Mouse (Mus musculus): Measurements from ENCODE around the gene Ambra1.

The Ambra1 gene

DNA sequence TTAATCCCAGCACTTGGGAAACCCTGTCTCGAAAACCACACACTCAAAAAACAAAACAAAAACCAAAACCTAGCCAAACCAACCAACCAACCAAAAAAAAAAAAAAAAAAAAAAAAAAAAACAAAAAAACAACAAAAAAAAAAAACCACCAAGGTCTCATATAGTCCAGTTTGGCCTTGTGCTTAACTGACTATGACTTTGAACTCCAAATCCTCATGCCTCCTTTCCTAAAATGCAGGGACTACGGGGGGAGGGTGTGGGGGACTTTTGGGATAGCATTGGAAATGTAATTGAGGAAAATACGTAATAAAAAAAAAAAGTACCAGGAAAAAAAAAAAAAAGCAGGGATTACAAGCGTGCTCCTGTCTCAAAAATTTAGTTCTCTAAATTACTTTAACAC is 363 bp upstream of the Ambra1 start:
- in situ Hi-C loops (cut with MboI, MseI), result no loop called here

GRCm38 (mm10) chr2:91735221-91735620 is 5.3 kb downstream of the Ambra1 start:
- in situ Hi-C loops (cut with MboI, MseI), result no loop called here

GRCm38 (mm10) chr2:91739586-91739985 is 9.7 kb downstream of the Ambra1 start:
- in situ Hi-C loops (cut with MboI, MseI), result no loop called here

- in situ Hi-C loops (cut with MboI, MseI), result no loop called here
Measured at GRCm38 (mm10) chr2:91744686-91745085, 14.8 kb downstream of the Ambra1 start.

DNA sequence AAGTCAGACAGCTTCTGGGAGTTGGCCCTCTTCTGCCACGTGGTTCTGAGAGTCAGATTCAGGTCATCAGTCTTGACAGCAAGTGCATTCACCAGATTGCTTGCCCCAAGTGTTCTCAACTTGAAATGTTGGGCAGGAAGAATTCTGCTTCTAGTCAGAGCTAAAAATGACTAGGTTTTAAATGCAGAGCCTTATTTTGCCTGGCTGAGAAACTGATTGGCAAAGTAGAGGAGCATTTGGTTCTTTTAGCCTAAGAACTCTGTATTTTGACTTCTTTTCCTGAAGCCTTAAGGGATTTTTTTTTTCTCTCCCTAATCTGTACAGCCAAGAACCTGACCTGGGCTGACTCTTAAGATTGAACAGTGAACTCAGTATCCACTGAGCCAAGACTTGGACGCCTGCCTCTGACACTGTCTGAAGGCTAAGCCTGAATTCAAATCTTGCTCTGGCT is 19.9 kb downstream of the Ambra1 start:
- in situ Hi-C loops (cut with MboI, MseI), result no loop called here

DNA sequence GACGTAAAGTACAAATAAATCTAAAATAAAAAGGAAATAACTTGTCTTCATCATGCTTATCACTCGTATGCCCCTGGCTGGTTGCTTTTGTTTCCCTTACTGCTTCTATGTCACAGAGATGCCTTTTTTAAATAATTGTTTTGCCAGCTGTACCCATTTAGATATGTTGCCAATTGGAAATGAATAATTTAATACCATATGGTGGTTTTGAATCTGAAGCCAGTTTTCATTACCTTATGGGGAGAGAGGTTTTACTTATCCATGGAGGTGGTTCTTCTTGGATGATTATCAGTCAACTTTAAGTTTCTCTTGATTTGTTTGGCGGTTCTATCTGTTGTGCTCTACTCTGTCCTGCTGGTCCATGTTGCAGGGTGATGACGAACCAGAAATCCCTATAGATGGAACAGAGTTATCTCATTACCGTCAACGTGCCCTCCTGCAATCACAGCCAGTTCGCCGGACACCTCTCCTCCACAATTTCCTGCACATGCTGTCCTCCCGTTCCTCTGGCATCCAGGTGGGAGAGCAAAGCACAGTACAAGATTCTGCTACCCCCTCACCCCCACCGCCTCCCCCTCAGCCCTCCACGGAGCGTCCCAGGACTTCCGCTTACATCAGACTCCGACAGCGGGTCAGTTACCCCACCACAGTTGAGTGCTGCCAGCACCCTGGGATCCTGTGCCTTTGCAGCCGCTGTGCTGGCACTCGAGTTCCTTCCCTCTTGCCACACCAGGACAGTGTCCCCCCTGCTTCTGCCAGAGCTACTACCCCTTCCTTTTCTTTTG is 42.2 kb downstream of the Ambra1 start:
- in situ Hi-C loops (cut with MboI, MseI), result loop anchor here in 1 of 2 experiments (5.0 kb wide), 1 partner anchor 135 kb away; no protein-coding TSS in a partner anchor

DNA sequence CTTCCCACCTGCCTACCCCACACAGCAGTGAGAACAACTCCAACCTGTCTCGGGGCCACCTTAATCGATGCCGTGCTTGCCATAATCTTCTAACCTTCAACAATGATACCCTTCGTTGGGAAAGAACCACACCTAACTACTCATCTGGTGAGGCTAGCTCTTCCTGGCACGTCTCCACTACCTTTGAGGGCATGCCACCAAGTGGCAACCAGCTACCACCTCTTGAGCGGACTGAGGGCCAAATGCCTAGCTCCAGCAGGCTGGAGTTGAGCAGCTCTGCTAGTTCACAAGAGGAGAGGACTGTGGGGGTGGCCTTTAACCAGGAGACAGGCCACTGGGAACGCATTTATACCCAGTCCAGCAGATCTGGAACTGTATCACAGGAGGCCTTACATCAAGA is 43.4 kb downstream of the Ambra1 start:
- in situ Hi-C loops (cut with MboI, MseI), result loop anchor here in 1 of 2 experiments (5.0 kb wide), 1 partner anchor 134 kb away; no protein-coding TSS in a partner anchor

- in situ Hi-C loops (cut with MboI, MseI), result loop anchor here in 1 of 2 experiments (5.0 kb wide), 1 partner anchor 118 kb away; no protein-coding TSS in a partner anchor
Measured at GRCm38 (mm10) chr2:91779166-91779565, 49.2 kb downstream of the Ambra1 start.

DNA sequence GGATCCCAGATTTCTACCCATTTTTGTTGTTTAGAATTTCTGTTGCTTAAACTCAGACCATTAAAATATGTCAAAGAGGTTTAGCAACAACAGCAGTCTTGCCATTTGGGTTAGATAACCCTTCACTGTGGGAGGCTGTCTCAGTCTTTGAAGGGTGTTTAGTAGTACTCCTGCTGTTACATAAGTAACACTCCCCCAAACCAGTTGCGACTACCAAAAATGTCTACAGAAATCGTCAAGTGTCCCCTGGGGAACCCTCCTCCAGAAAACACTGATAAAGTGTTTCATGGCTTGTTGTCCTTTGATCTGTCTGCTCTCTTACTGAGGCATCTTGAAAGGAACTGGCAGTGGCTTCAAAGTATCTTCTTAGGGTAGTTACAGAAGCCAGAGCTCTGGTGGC is 61.7 kb downstream of the Ambra1 start:
- in situ Hi-C loops (cut with MboI, MseI), result no loop called here

GRCm38 (mm10) chr2:91792346-91792745 is 62.4 kb downstream of the Ambra1 start:
- in situ Hi-C loops (cut with MboI, MseI), result no loop called here

DNA sequence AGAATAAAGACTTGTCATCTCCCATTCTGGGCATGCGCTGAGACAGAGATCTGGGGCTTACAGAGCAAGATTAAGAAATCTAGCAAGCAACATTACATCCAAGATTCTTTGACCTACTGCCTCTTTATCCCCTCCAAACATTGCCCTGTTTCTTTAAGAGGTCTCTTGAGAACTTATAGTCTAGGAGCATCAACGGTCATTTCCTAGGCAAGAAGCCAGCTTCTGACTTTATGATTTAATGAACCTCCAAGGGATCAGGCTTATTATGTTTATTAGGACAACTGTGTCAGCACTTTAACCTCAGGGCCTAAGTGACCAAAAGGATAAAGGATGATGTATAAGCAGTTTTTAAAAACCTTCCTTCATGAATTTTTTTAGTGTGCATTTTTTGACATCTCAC is 64.5 kb downstream of the Ambra1 start:
- in situ Hi-C loops (cut with MboI, MseI), result no loop called here

- in situ Hi-C loops (cut with MboI, MseI), result no loop called here
Measured at GRCm38 (mm10) chr2:91795091-91795490, 65.2 kb downstream of the Ambra1 start.

GRCm38 (mm10) chr2:91811433-91811832 is 81.5 kb downstream of the Ambra1 start:
- in situ Hi-C loops (cut with MboI, MseI), result no loop called here

DNA sequence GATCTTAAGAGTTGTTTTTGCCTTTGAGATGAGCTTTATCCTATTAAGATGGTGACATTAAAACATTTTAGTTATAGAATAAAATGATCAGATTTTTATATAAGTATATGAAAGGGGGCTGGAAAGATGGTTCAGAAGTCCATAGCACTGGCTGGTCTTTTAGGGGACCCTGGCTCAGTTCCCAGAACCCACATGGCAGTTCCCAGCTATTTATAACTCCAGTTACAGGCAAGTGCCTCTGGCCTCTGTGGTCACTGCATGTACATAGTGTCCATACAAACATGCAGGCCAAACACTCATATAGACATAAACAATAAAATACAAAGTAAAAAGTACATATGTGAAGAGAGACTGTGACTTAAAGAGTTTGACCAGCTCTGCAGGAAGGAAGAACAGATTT is 86.8 kb downstream of the Ambra1 start:
- in situ Hi-C loops (cut with MboI, MseI), result no loop called here

GRCm38 (mm10) chr2:91832227-91832626 is 102.3 kb downstream of the Ambra1 start:
- in situ Hi-C loops (cut with MboI, MseI), result no loop called here

GRCm38 (mm10) chr2:91834272-91834671 is 104.3 kb downstream of the Ambra1 start:
- in situ Hi-C loops (cut with MboI, MseI), result no loop called here

DNA sequence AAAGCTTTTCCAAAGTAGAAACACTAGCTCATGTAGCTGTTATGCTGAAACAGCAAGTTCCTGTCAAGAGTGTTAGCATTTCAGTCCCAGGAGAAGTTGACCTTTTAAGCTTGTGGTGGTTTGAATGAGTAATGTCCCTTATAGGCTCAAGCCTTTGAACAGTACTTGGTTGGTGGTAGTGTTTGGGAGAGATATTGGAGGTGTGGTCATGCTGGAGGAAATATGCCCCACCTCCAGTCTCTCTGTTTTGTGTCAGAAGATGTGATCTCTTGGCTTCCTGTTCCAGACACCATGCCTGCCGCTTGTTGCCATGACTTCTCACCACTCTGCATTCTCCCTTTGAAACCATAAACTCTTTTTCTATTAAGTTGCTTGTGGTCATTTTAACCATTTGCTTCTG is 105.1 kb downstream of the Ambra1 start:
- in situ Hi-C loops (cut with MboI, MseI), result no loop called here

- in situ Hi-C loops (cut with MboI, MseI), result no loop called here
Measured at GRCm38 (mm10) chr2:91835631-91836030, 105.7 kb downstream of the Ambra1 start.

DNA sequence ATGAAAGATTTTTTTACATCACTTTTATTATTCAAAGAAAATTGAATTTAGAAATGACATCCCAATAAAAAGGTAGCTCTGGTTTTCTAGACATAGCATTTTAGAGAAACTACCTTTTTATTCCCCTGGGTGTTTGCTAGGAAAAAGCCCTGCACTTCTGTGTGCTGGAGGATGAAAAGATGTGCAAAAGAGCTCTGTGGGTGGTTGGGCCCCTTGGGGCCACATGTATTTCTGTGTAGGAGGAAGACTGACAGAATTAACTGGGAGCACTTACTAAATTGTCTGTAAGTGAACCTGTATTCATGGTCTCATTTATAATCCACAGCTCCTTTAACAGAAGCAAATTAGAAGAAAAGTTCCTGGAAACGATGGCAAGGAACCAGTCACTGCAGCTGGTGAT is 114.2 kb downstream of the Ambra1 start:
- in situ Hi-C loops (cut with MboI, MseI), result no loop called here

GRCm38 (mm10) chr2:91852446-91853191 is 122.7 kb downstream of the Ambra1 start:
- in situ Hi-C loops (cut with MboI, MseI), result loop anchor here in 1 of 2 experiments (25.0 kb wide), 1 partner anchor 885 kb away; no protein-coding TSS in a partner anchor

DNA sequence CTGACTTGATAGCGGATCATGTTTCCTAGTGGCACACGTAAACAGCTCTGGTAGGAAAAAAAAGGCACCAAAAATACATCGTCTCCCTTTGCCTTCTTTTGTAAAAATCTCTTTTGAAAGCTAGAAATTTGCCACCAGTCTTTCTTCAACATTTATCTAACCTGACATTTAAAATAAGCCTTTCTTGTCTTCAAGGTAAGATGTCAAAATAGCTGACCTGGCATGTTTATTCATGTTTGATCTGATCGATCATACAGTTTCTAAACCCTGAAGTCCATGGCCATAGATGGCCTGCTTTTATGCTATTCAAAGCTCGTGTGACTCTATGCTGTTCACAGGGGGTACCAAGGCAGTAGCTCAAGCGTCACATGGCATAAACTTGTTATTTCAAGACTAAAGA is 124.6 kb downstream of the Ambra1 start:
- in situ Hi-C loops (cut with MboI, MseI), result loop anchor here in 1 of 2 experiments (25.0 kb wide), 1 partner anchor 883 kb away; no protein-coding TSS in a partner anchor

GRCm38 (mm10) chr2:91856958-91857357 is 127.0 kb downstream of the Ambra1 start:
- in situ Hi-C loops (cut with MboI, MseI), result loop anchor here in 1 of 2 experiments (25.0 kb wide), 1 partner anchor 880 kb away; no protein-coding TSS in a partner anchor

All from T-helper 17 cell (primary cell).